Mouse (Mus musculus): ENCODE results near the gene Zbtb16. TPM values are rescaled to one million over a fixed set of nuclear protein-coding genes. Genes with fewer than 3 reads are reported as not detected.

Zbtb16 gene
- polyA plus RNA-seq, 1 experiment, result 1.8 TPM

DNA sequence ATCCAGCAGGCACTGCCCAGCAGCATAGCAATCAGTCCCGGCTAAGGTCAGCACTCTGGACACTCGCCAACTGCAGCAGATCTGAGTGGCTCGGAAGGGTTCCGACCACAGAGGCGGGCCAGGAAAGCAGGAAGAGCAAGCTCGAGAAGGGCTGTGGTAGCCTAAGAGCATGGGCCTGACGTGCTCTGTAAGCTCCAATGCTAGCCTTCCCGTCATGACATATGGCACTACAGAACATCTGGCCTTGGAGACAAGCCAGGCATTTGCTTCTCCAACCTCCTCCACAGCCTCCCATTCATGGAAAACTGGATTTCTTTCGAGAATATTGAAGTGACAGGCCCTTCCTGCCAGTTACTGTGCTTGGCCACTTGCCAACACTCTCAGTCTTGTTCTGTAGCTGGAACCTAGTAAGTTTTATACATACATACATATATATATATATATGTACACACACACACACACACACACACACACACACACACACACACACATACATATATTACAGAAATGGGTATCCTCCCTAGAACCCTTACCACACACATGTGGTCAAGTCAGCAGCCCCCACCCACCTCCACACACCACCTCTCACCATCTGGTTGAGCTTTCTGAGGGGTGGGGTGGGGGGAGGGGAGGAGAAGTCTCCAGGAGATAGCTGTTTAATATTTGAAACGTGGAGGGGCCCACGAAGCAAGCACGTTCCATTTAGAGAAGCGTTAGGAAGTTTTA, 75.4 kb downstream of the Zbtb16 start:
- Histone ChIP-seq H3K27me3 (ENCODE audit: control insufficient read depth, insufficient read depth, low read length) (no peaks in the 10 kb centered on the region), H3K36me3 (ENCODE audit: control insufficient read depth, insufficient read depth, low read length) (no peaks in the 10 kb centered on the region), H3K27ac (ENCODE audit: insufficient read depth, low read depth, low read length) (no peak overlapping the region), H3K4me3 (ENCODE audit: low read depth, low read length) (no peak overlapping the region), H3K4me1 (ENCODE audit: control insufficient read depth, insufficient read depth, insufficient read length, low read length) (peaks cover 11% of the 10 kb centered on the region)
- TF ChIP-seq CTCF (IDR thresholded peaks at IDR 0.05; ENCODE audit: extremely low read depth, insufficient read length, insufficient replicate concordance, low read depth, low read length) (no peak), POLR2A (IDR thresholded peaks at IDR 0.05; ENCODE audit: low read depth, low read length) (peak; percentile 10; the same call in 1 of the 2 replicates)
- 28% methylated on average over 13 of the region's 13 CpGs for WGBS

DNA sequence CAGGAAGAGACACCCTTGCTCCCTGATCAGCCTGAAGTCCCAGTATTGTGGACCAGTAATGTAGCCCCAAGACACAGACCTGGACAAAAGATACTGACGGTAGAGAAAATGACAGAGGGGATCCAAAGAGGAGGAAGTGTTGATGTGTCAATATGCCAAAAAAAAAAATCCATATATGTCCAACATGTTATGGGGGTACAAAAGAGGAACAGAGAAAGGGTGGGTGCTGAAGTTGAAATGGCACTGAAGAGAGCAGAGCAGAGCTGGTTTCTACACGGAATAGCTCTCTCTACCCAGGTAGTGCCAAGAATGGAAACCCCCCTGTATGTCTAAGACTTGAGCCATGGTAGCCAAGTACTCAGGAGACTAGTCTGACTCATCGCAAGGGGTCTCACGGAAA, 76.9 kb downstream of the Zbtb16 start:
- no peak for TF ChIP-seq CTCF (IDR thresholded peaks at IDR 0.05; ENCODE audit: extremely low read depth, insufficient read length, insufficient replicate concordance, low read depth, low read length)
- no peak for TF ChIP-seq POLR2A (IDR thresholded peaks at IDR 0.05; ENCODE audit: low read depth, low read length)
- H3K36me3 ChIP-seq (ENCODE audit: control insufficient read depth, insufficient read depth, low read length), result no peaks in the 10 kb centered on the region
- peaks cover 12% of the 10 kb centered on the region for H3K4me1 ChIP-seq (ENCODE audit: control insufficient read depth, insufficient read depth, insufficient read length, low read length)
- 92% methylated on average over 4 of the region's 4 CpGs for WGBS
- H3K4me3 ChIP-seq (ENCODE audit: low read depth, low read length), result no peak overlapping the region
- H3K27ac ChIP-seq (ENCODE audit: insufficient read depth, low read depth, low read length), result no peak overlapping the region
- H3K27me3 ChIP-seq (ENCODE audit: control insufficient read depth, insufficient read depth, low read length), result no peaks in the 10 kb centered on the region

DNA sequence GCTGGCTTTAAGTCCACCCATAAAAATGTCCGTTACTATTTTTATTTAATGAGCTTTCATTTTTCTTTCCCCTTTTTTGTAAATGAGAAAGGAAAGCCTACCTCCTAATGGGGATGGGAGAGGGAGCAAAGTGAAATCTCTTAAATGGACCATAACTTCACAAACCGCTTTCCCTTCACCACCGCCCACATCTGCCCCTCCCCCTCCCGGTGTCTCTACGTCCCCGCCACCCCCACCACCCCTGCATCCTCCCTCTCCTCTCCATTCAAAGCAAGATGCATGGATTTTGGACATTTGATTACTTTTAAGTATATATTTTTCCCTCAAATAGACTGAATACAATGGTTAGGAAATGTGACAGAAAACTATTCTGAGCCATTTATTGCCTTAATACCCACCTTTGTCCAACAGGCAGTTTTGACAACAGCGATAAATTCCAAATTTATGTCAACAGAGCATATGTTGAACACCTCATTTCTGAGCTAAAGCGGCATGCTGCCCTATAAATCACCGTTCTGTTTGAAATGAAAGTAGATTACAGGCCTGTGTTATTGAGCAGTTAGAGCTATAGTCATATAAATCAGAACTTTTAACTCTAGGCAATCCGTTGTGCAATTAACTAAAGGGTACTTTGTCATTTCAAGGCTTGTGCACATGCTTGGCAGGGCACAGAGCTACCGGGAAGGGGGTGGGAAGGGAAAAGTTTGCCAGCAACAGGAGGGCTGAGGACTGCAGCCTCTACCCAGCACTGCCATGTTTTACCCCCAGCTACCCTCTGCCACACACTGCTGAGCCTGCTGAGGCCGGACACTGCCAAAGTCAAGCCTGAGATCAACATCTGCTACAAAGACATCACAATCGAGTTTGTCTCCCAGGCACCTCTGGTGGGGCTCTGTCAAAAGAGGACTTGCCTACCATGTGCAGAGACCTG, 78.1 kb downstream of the Zbtb16 start:
- Histone ChIP-seq H3K36me3 (ENCODE audit: control insufficient read depth, insufficient read depth, low read length) (no peaks in the 10 kb centered on the region), H3K4me1 (ENCODE audit: control insufficient read depth, insufficient read depth, insufficient read length, low read length) (peaks cover 12% of the 10 kb centered on the region), H3K27ac (ENCODE audit: insufficient read depth, low read depth, low read length) (no peak overlapping the region), H3K27me3 (ENCODE audit: control insufficient read depth, insufficient read depth, low read length) (no peaks in the 10 kb centered on the region), H3K4me3 (ENCODE audit: low read depth, low read length) (no peak overlapping the region)
- WGBS, result 34% methylated on average over 13 of the region's 13 CpGs
- TF ChIP-seq CTCF (IDR thresholded peaks at IDR 0.05; ENCODE audit: extremely low read depth, insufficient read length, insufficient replicate concordance, low read depth, low read length), result no peak
- no peak for TF ChIP-seq POLR2A (IDR thresholded peaks at IDR 0.05; ENCODE audit: low read depth, low read length)

DNA sequence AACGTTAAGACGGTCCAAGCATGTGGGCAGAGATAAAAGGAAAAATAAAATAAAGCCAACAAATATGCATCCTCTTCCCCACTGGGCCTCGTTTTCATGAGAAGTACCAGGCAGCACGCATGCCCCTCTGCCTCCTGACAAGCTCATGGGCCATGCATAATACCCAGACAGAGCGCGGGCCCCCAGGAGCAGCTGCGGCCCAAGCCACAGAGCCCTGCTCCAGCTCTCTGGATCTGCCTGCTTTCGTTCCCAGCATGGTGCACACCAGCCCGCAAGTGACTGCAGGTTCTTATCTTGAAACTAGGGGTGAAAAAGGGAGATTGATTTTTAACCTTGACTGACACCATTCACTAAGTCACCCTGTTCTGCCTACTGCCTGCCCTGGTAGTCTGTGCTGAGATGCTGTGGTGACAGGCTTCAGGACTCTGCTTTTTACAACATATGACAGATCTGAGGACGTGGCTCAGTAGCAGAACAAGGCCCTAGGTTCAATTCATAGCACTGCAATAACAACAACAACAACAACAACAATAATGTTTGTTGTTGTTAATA, 79.7 kb downstream of the Zbtb16 start:
- no peak overlapping the region for H3K4me3 ChIP-seq (ENCODE audit: low read depth, low read length)
- H3K36me3 ChIP-seq (ENCODE audit: control insufficient read depth, insufficient read depth, low read length), result no peaks in the 10 kb centered on the region
- peaks cover 12% of the 10 kb centered on the region for H3K4me1 ChIP-seq (ENCODE audit: control insufficient read depth, insufficient read depth, insufficient read length, low read length)
- TF ChIP-seq CTCF (IDR thresholded peaks at IDR 0.05; ENCODE audit: extremely low read depth, insufficient read length, insufficient replicate concordance, low read depth, low read length) (no peak), POLR2A (IDR thresholded peaks at IDR 0.05; ENCODE audit: low read depth, low read length) (no peak)
- 87% methylated on average over 10 of the region's 10 CpGs for WGBS
- H3K27ac ChIP-seq (ENCODE audit: insufficient read depth, low read depth, low read length), result no peak overlapping the region
- H3K27me3 ChIP-seq (ENCODE audit: control insufficient read depth, insufficient read depth, low read length), result no peaks in the 10 kb centered on the region

DNA sequence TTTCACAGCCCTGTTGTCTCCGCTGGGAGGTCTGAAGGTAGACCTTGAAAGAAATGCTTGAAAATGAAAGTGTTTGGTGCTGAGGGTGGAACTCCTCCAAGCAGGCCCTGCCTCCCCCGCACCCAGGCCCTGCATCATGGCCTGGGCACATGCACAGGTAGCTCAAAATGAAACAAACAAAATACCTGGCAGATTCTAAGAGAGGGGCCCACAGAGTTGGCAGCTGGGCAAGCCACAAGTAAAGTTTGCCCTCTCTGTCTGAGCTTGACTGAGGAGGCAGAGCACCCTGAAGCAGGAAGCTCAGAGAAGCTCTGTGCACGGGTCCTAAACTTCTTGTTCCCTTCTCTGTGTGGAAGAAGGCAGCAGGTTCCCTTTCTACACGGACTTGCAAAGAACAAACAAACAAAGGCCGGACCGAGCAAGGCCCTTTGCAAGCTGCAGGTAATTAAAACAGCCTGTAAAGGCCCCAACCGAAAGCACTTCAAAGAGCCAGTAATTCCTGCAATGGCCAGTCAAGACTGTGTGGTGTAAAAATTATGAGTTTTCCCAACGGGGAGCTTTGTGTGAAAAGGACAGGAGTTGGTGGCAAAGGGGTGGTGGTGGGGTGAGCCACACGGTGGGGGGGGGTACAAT, 80.5 kb downstream of the Zbtb16 start:
- TF ChIP-seq CTCF (IDR thresholded peaks at IDR 0.05; ENCODE audit: extremely low read depth, insufficient read length, insufficient replicate concordance, low read depth, low read length) (no peak), POLR2A (IDR thresholded peaks at IDR 0.05; ENCODE audit: low read depth, low read length) (no peak)
- no peak overlapping the region for H3K27ac ChIP-seq (ENCODE audit: insufficient read depth, low read depth, low read length)
- no peaks in the 10 kb centered on the region for H3K27me3 ChIP-seq (ENCODE audit: control insufficient read depth, insufficient read depth, low read length)

DNA sequence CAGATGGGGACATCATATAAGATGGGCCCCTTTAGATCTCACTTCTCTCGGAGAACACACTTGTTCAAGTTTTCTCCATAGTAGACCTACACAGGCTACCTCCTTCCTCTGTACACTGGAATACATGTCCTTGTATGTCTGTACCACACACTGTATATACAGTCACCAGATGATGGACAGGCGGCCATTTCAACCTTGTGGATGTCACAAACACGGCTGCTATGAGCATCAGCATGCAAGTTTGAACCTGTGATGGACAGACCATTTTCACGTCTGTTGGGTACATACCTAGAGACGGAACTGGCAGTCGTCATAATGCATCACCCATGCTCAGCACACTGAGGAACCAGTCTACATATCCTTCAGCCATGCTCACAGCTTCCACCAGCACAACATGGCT, 81.6 kb downstream of the Zbtb16 start:
- Histone ChIP-seq H3K4me1 (ENCODE audit: control insufficient read depth, insufficient read depth, insufficient read length, low read length) (peaks cover 7% of the 10 kb centered on the region), H3K36me3 (ENCODE audit: control insufficient read depth, insufficient read depth, low read length) (no peaks in the 10 kb centered on the region), H3K27me3 (ENCODE audit: control insufficient read depth, insufficient read depth, low read length) (no peaks in the 10 kb centered on the region), H3K27ac (ENCODE audit: insufficient read depth, low read depth, low read length) (no peak overlapping the region), H3K4me3 (ENCODE audit: low read depth, low read length) (no peak overlapping the region)
- 93% methylated on average over 6 of the region's 6 CpGs for whole genome bisulfite sequencing
- TF ChIP-seq POLR2A (IDR thresholded peaks at IDR 0.05; ENCODE audit: low read depth, low read length) (no peak), CTCF (IDR thresholded peaks at IDR 0.05; ENCODE audit: extremely low read depth, insufficient read length, insufficient replicate concordance, low read depth, low read length) (no peak)

More for the DNA sequence above, 80.5 kb downstream of the Zbtb16 start:
- H3K4me1 ChIP-seq (ENCODE audit: control insufficient read depth, insufficient read depth, insufficient read length, low read length), result peaks cover 12% of the 10 kb centered on the region
- no peaks in the 10 kb centered on the region for H3K36me3 ChIP-seq (ENCODE audit: control insufficient read depth, insufficient read depth, low read length)
- WGBS, result 35% methylated on average over 9 of the region's 9 CpGs
- no peak overlapping the region for H3K4me3 ChIP-seq (ENCODE audit: low read depth, low read length)
